Mouse (Mus musculus) forebrain, embryonic 12.5 days (tissue): ENCODE measurements around the gene Ptbp3. TPM values are rescaled to one million over a fixed set of nuclear protein-coding genes. Genes with fewer than 3 reads are reported as not detected.

Source experiments
- ATAC-seq: fragments of 200-750 bp; cut with Nextera tagmentation; 2 replicates; pipeline ENCODE4 v1.8.0; 2017; ENCODE audit warnings: moderate TSS enrichment; ENCODE audit not compliant: low FRiP score
- H3K27ac ChIP-seq: fragments of 300-500 bp; sonication (generic); 2 replicates; pipeline ENCODE4 v1.5.1; 2016; ENCODE audit warnings: mild to moderate bottlenecking
- H3K27me3 ChIP-seq: fragments of 300-500 bp; sonication (generic); 2 replicates; pipeline ENCODE4 v1.6.1; 2016; ENCODE audit warnings: mild to moderate bottlenecking
- H3K36me3 ChIP-seq: fragments of 300-500 bp; sonication (generic); replicated peaks from 2 replicates; pipeline ENCODE4 v1.6.1; 2016; ENCODE audit warnings: mild to moderate bottlenecking
- H3K4me1 ChIP-seq: fragments of 300-500 bp; sonication (generic); 2 replicates; pipeline ENCODE4 v1.6.1; 2016
- H3K4me2 ChIP-seq: fragments of 300-500 bp; sonication (generic); 2 replicates; pipeline ENCODE4 v1.6.1; 2016; ENCODE audit warnings: mild to moderate bottlenecking, moderate library complexity
- H3K4me3 ChIP-seq: fragments of 300-500 bp; sonication (generic); replicated peaks from 2 replicates; pipeline ENCODE4 v1.5.1; 2016; ENCODE audit warnings: mild to moderate bottlenecking
- H3K9ac ChIP-seq: fragments of 300-500 bp; sonication (generic); 2 replicates; pipeline ENCODE4 v1.6.1; 2016; ENCODE audit warnings: mild to moderate bottlenecking
- H3K9me3 ChIP-seq: fragments of 300-500 bp; sonication (generic); 2 replicates; pipeline ENCODE4 v1.6.1; 2016
- WGBS: fragments of 180-500 bp; shearing (Covaris S2); methylation state at CpG from one replicate; pipeline ENCODE4 v1.1.7; 2016; 5-methylcytosine and 5-hydroxymethylcytosine counted together
- polyA plus RNA-seq: library from polyadenylated mRNA; unstranded; fragments of >200 nt; fragmentation: Nextera tagmentation; extraction: Ambion mirVana; gene quantifications from 2 replicates; pipeline ENCODE4 v1.2.1, GENCODE M21; 2016

Gene Ptbp3
- polyA plus RNA-seq, 1 experiment from 2014 or later, result 29.1 TPM

- no peak for ATAC-seq
- Histone ChIP-seq H3K9ac (no peak overlapping the region), H3K27ac (no peak overlapping the region), H3K36me3 (no peaks in the 10 kb centered on the region), H3K4me1 (0 out of 2 replicates have a peak, but pooled peaks cover 3% of the 10 kb centered on the region), H3K9me3 (no peaks in the 10 kb centered on the region), H3K4me2 (no peak overlapping the region), H3K27me3 (no peaks in the 10 kb centered on the region), H3K4me3 (no peak overlapping the region)
- 89% methylated on average over 11 of the region's 11 CpGs for WGBS
Observed at GRCm38 (mm10) chr4:59461116-59461727, 87.9 kb downstream of the Ptbp3 start.

DNA sequence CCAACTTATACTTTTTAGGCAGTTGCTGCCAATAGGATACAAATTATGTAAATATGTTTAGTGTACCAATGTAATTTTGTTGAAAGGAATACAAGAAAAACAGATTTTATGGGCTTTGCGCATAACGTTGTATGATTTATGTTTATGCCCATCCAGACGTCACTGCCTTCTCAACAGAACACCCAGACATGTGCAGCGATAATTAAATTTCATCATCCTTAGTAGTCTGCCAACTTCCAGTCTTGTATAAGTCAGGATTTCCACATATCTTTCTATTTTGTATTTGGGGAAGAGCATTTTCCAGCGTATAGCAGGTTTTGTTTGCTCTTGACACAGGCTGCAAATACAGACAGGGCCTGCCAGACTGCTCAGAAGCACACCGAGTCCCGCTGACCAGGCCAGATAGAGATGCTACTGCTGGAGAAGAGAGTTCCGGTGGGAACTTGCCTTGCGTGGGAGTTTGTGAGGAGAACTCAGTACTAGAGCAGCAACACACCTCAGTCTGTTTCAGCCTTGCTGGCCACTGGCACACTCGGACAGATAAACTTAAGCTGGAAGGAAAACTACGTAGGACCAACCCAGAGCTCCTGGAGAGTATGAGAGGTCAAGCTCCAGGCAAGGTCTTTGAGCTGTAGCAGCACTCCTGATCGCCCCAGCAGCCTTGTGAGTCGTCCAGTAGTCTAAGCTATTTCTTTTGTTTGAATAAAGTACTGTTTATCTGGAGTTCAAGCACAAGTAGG, 89.8 kb downstream of the Ptbp3 start:
- ATAC-seq, result no peak
- no peaks in the 10 kb centered on the region for H3K9me3 ChIP-seq
- H3K27me3 ChIP-seq, result no peaks in the 10 kb centered on the region
- no peaks in the 10 kb centered on the region for H3K36me3 ChIP-seq
- no peak overlapping the region for H3K4me3 ChIP-seq
- no peak overlapping the region for H3K27ac ChIP-seq
- no peak overlapping the region for H3K9ac ChIP-seq
- 88% methylated on average over 13 of the region's 13 CpGs for WGBS
- H3K4me1 ChIP-seq, result 0 out of 2 replicates have a peak, but pooled peaks cover 3% of the 10 kb centered on the region
- H3K4me2 ChIP-seq, result no peak overlapping the region

DNA sequence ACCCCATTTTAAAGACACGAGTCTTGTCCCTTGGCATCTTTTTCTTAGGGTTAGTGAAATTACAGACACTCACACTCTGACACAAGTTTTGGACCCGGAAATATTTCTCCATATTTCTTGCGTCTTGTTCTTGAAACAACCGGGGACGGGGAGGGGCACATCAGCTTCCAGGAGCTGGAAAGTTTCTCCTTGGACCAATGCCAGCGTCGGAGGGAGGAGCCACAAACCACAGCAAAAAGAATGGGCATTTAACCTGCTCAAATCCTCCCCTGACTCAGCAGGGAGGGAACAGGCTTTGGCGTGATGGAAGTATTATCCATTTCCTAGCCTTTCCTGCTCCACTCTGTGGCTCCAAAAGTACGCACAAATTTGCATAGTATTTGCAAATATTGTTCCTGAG, 91.2 kb downstream of the Ptbp3 start:
- no peaks in the 10 kb centered on the region for H3K27me3 ChIP-seq
- no peak overlapping the region for H3K4me3 ChIP-seq
- H3K4me2 ChIP-seq, result no peak overlapping the region
- H3K36me3 ChIP-seq, result no peaks in the 10 kb centered on the region
- no peaks in the 10 kb centered on the region for H3K9me3 ChIP-seq
- H3K9ac ChIP-seq, result no peak overlapping the region
- WGBS, result 46% methylated on average over 9 of the region's 9 CpGs
- 0 out of 2 replicates have a peak, but pooled peaks cover 3% of the 10 kb centered on the region for H3K4me1 ChIP-seq
- no peak for ATAC-seq
- H3K27ac ChIP-seq, result no peak overlapping the region

DNA sequence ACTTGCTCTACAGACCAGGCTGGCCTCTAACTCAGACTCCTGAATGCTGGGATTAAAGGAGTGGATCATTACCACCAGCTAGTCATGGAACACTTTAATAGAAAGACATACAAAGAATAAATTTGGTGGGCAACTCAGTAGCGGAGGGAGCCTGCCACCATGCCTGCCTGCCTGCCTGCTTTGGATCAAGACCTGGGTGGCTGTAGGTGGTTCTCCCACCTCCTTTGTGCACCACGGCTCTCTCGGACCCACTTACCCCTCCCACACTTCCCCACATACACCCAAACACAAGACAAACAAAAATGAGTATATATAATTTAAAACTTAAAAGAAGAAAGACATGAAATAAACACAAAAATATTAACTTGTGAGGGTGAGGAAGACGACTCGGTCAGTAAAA, 92.1 kb downstream of the Ptbp3 start:
- no peak overlapping the region for H3K9ac ChIP-seq
- H3K4me1 ChIP-seq, result 0 out of 2 replicates have a peak, but pooled peaks cover 3% of the 10 kb centered on the region
- H3K36me3 ChIP-seq, result no peaks in the 10 kb centered on the region
- H3K4me2 ChIP-seq, result no peak overlapping the region
- H3K9me3 ChIP-seq, result no peaks in the 10 kb centered on the region
- H3K27ac ChIP-seq, result no peak overlapping the region
- no peak for ATAC-seq
- no peaks in the 10 kb centered on the region for H3K27me3 ChIP-seq
- no peak overlapping the region for H3K4me3 ChIP-seq
- 89% methylated on average over 5 of the region's 5 CpGs for WGBS

DNA sequence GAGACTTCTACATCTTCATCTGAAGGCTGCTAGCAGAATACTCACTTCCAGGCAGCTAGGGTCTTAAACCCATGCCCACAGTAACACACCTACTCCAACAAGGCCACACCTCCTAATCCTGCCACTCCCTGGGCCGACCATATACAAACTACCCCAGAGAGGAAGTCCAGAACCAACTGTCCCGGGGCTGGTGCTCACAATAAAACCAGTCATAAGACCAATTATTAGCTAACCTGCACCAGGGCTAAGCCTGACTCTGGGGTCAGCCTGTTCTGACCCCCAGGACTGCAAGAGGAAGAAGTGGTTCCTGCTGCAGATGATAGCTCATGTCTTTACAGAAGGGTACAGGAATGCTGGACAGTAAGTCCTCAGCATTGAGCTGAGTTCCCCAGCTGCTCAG, 93.7 kb downstream of the Ptbp3 start:
- H3K9ac ChIP-seq, result no peak overlapping the region
- H3K36me3 ChIP-seq, result no peaks in the 10 kb centered on the region
- no peaks in the 10 kb centered on the region for H3K27me3 ChIP-seq
- H3K4me3 ChIP-seq, result no peak overlapping the region
- no peak overlapping the region for H3K4me2 ChIP-seq
- H3K4me1 ChIP-seq, result 0 out of 2 replicates have a peak, but pooled peaks cover 3% of the 10 kb centered on the region
- no peak overlapping the region for H3K27ac ChIP-seq
- H3K9me3 ChIP-seq, result no peaks in the 10 kb centered on the region
- 86% methylated on average over 2 of the region's 2 CpGs for WGBS
- no peak for ATAC-seq

DNA sequence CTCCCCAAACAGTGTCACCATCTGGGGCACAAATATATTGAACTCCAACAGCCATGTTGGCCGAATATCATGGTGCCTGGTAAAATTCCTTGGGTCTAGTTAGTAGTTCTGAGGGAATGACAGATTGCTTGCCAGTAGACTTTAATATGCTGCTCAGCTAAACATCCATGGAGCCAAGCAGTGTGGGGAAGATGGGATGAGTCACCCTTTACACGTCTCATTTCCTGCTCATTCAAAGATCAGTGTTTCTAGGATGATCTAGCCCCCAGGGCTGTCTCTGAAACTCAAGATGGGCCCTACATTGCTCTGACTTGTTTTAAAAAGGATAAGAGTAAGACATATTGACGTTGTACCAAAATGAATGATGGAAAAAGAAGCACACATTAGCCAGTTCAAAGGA, 95.1 kb downstream of the Ptbp3 start:
- no peak overlapping the region for H3K27ac ChIP-seq

GRCm38 (mm10) chr4:59452503-59452933, 96.6 kb downstream of the Ptbp3 start:
- no peak for ATAC-seq
- 92% methylated on average over 8 of the region's 8 CpGs for WGBS
- H3K9ac ChIP-seq, result no peak overlapping the region
- H3K4me3 ChIP-seq, result no peak overlapping the region
- H3K4me1 ChIP-seq, result no peaks in the 10 kb centered on the region
- H3K9me3 ChIP-seq, result no peaks in the 10 kb centered on the region
- no peaks in the 10 kb centered on the region for H3K36me3 ChIP-seq
- H3K27ac ChIP-seq, result no peak overlapping the region
- no peaks in the 10 kb centered on the region for H3K27me3 ChIP-seq
- no peak overlapping the region for H3K4me2 ChIP-seq

More for the DNA sequence above, 95.1 kb downstream of the Ptbp3 start:
- Histone ChIP-seq H3K9ac (no peak overlapping the region), H3K4me3 (no peak overlapping the region), H3K4me1 (0 out of 2 replicates have a peak, but pooled peaks cover 3% of the 10 kb centered on the region), H3K4me2 (no peak overlapping the region), H3K9me3 (no peaks in the 10 kb centered on the region), H3K36me3 (no peaks in the 10 kb centered on the region), H3K27me3 (no peaks in the 10 kb centered on the region)
- no peak for ATAC-seq
- 84% methylated on average over 3 of the region's 3 CpGs for WGBS

DNA sequence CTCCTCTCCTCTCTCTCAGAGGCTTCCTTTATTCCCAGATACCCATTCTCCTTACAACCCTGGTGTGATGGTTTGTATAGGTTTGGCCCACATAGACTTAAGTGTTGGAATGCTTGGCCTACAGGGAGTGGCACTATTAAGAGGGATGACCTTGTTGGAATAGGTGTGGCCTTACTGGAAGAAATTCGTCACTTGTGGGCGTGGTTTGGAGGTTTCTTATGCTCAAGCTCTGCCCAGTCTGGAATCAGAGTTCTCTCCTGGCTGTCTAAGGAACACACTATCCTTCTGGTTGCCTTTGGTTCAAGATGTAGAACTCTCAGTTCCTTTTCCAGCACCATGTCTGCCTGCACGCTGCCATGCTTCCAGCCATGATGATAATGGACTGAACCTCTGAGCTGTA, 98.3 kb downstream of the Ptbp3 start:
- 95% methylated on average over 3 of the region's 3 CpGs for WGBS
- no peak overlapping the region for H3K27ac ChIP-seq
- H3K4me3 ChIP-seq, result no peak overlapping the region
- no peaks in the 10 kb centered on the region for H3K27me3 ChIP-seq
- no peak overlapping the region for H3K9ac ChIP-seq
- H3K9me3 ChIP-seq, result no peaks in the 10 kb centered on the region
- H3K36me3 ChIP-seq, result no peaks in the 10 kb centered on the region
- H3K4me2 ChIP-seq, result no peak overlapping the region
- no peaks in the 10 kb centered on the region for H3K4me1 ChIP-seq
- no peak for ATAC-seq

GRCm38 (mm10) chr4:59450234-59450854, 98.8 kb downstream of the Ptbp3 start:
- Histone ChIP-seq H3K4me1 (no peaks in the 10 kb centered on the region), H3K36me3 (no peaks in the 10 kb centered on the region), H3K27me3 (no peaks in the 10 kb centered on the region), H3K4me3 (no peak overlapping the region), H3K9me3 (no peaks in the 10 kb centered on the region), H3K27ac (no peak overlapping the region), H3K9ac (no peak overlapping the region), H3K4me2 (no peak overlapping the region)
- ATAC-seq, result no peak
- WGBS, result 89% methylated on average over 6 of the region's 6 CpGs

DNA sequence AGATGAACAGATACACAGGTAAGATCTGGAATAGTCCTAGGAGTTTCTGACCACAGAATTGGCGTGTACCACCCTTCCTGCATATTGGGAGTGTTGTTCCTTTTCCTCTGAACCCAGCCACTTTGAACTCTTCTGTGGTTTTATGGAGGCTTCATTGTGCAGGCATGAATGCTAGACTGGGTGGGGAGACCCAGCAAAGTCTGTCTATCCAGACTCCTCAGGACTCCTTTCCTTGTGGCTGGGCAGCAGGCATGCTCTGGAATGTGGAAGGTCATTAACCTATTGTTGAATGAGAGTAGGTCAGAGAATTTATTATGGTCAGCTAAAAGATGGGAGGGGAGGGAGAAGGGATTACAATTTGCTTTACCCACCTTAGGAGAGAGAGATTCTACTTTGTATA, 101.9 kb downstream of the Ptbp3 start:
- Histone ChIP-seq H3K4me3 (no peak overlapping the region), H3K9me3 (no peaks in the 10 kb centered on the region), H3K9ac (no peak overlapping the region), H3K36me3 (no peaks in the 10 kb centered on the region), H3K27me3 (no peaks in the 10 kb centered on the region; the same call in 1 of the 2 replicates), H3K4me2 (no peak overlapping the region), H3K4me1 (no peaks in the 10 kb centered on the region), H3K27ac (no peak overlapping the region)
- WGBS, result 59% methylated on average over 1 of the region's 1 CpGs
- no peak for ATAC-seq

GRCm38 (mm10) chr4:59445516-59445915, 103.6 kb downstream of the Ptbp3 start:
- Histone ChIP-seq H3K36me3 (no peaks in the 10 kb centered on the region), H3K9ac (no peak overlapping the region), H3K4me3 (no peak overlapping the region), H3K9me3 (no peaks in the 10 kb centered on the region), H3K27me3 (peaks cover 5% of the 10 kb centered on the region), H3K4me1 (no peaks in the 10 kb centered on the region), H3K4me2 (no peak overlapping the region), H3K27ac (no peak overlapping the region)
- WGBS, result 84% methylated on average over 6 of the region's 6 CpGs
- ATAC-seq, result no peak

GRCm38 (mm10) chr4:59444994-59445393, 104.2 kb downstream of the Ptbp3 start:
- WGBS, result 92% methylated on average over 3 of the region's 3 CpGs
- H3K4me2 ChIP-seq, result no peak overlapping the region
- H3K9me3 ChIP-seq, result no peaks in the 10 kb centered on the region
- no peak overlapping the region for H3K27ac ChIP-seq
- ATAC-seq, result no peak
- no peak overlapping the region for H3K4me3 ChIP-seq
- no peaks in the 10 kb centered on the region for H3K4me1 ChIP-seq
- no peak overlapping the region for H3K9ac ChIP-seq
- H3K27me3 ChIP-seq, result peaks cover 10% of the 10 kb centered on the region
- no peaks in the 10 kb centered on the region for H3K36me3 ChIP-seq
